Comparison of ENCODE assay signal across 8 mouse cellular contexts in the genomic region with DNA sequence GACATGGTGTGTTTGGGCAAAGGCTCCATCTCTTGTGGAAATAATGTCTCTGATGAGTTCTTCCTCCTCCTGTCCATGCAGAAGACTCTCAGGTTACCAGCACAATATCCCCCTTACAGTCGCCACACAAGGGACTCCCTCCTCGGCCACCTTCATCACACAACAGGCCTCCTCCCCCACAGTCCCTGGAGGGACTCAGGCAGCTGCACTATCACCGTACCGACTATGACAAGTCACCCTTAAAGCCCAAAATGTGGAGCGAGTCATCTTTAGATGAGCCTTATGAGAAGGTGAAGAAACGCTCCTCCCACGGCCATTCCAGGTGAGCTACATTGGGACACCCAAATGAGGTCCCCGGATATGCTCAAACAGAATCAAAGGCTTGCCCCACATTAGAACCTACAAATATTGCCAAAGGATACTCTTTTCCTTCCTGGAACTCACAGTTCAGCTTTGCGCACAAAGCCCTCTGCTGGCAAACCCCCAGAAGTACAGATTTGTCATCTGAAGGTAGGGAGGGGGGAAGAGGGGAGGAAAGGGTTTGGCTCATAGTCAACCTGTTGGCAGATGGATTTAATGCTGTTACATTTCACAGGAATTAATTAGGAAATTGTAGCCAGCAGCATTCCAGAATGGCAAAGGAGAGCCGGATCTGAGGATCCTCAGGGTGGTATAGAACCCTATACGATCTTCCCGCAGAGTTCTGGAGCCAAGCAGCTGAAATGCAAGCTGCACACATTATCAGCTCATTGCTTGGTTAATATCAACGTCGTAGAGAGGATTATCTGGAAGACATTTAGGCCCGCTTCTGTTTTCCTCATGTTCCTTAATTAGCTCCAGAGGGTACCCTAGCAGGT. TPM values are rescaled to one million over a fixed set of nuclear protein-coding genes. Genes with fewer than 3 reads are reported as not detected.
DNase-seq lines count a peak whose midpoint lies in the region; ATAC-seq and TF ChIP-seq lines count a peak whose summit lies in the region.

No protein-coding gene starts in this region.

- peak overlapping the region; percentile 62; the same call in 1 of the 2 replicates for H3K27ac ChIP-seq in forebrain, postnatal 0 days (ENCODE audit: low read depth, low read length)
- H3K27ac ChIP-seq in midbrain, embryonic 14.5 days (replicated peaks; ENCODE audit: low read depth, low read length), result no peak overlapping the region
- H3K27ac ChIP-seq in stomach, postnatal 0 days (replicated peaks), result no peak overlapping the region

- H3K4me1 ChIP-seq in forebrain, postnatal 0 days (ENCODE audit: insufficient read depth), result no peaks in the 10 kb centered on the region
- H3K4me1 ChIP-seq in midbrain, embryonic 14.5 days (ENCODE audit: control insufficient read depth, insufficient read depth, low read length), result no peaks in the 10 kb centered on the region
- H3K4me1 ChIP-seq in stomach, postnatal 0 days (replicated peaks; ENCODE audit: control insufficient read depth, insufficient read depth), result no peaks in the 10 kb centered on the region; the same call in 1 of the 2 replicates

- H3K27me3 ChIP-seq in forebrain, postnatal 0 days (ENCODE audit: insufficient read depth, low read length), result no peaks in the 10 kb centered on the region
- H3K27me3 ChIP-seq in midbrain, embryonic 14.5 days (ENCODE audit: control insufficient read depth, insufficient read depth, low read length), result no peaks in the 10 kb centered on the region
- no peaks in the 10 kb centered on the region for H3K27me3 ChIP-seq in stomach, postnatal 0 days (ENCODE audit: control insufficient read depth, insufficient read depth, low read length)

- TF ChIP-seq EP300 in stomach, postnatal 0 days (optimal IDR thresholded peaks at IDR 0.05), result no peak

- peaks cover 61% of the 10 kb centered on the region for H3K36me3 ChIP-seq in forebrain, postnatal 0 days (ENCODE audit: insufficient read depth)
- peaks cover 67% of the 10 kb centered on the region for H3K36me3 ChIP-seq in midbrain, embryonic 14.5 days (ENCODE audit: control insufficient read depth, insufficient read depth, low read length)
- H3K36me3 ChIP-seq in stomach, postnatal 0 days (ENCODE audit: control insufficient read depth, insufficient read depth, low read length), result peaks cover 21% of the 10 kb centered on the region

- DNase-seq in urinary bladder, postnatal 14 days (ENCODE audit: low spot score), result peak; percentile 73
- no peak for DNase-seq in urinary bladder, adult 2 months (ENCODE audit: low spot score)
- DNase-seq in cerebellum, adult 18-20 months, result peak; percentile 80 to 83
- peak; percentile 91 for DNase-seq in forebrain, postnatal 0 days
- peak; percentile 49 for DNase-seq in induced T-regulatory cell, adult 2 months (ENCODE audit: low read depth)
- peak; percentile 44 to 49 for DNase-seq in left cerebral cortex, postnatal 36 days (ENCODE audit: low spot score in 2 of 2)
- peak; percentile 84 for DNase-seq in midbrain, embryonic 14.5 days
- DNase-seq in stomach, postnatal 0 days (ENCODE audit: low spot score), result peak; percentile 67

- no peak overlapping the region for H3K4me3 ChIP-seq in forebrain, postnatal 0 days (ENCODE audit: low read depth, low read length)
- H3K4me3 ChIP-seq in midbrain, embryonic 14.5 days (replicated peaks; ENCODE audit: low read depth, low read length), result no peak overlapping the region
- no peak overlapping the region for H3K4me3 ChIP-seq in stomach, postnatal 0 days (ENCODE audit: low read depth, low read length)

- peak; percentile 70 for ATAC-seq in forebrain, postnatal 0 days
- 0 out of 2 replicates have a peak, but pooled peaks have one; percentile 51 for ATAC-seq in midbrain, embryonic 14.5 days (ENCODE audit: low FRiP score, low TSS enrichment)
- peak; percentile 60; the same call in 1 of the 2 replicates for ATAC-seq in stomach, postnatal 0 days (ENCODE audit: low FRiP score, low TSS enrichment)

- no peak overlapping the region for H3K4me2 ChIP-seq in forebrain, postnatal 0 days (ENCODE audit: low read depth)
- H3K4me2 ChIP-seq in midbrain, embryonic 14.5 days (ENCODE audit: low read length), result no peak overlapping the region
- H3K4me2 ChIP-seq in stomach, postnatal 0 days (replicated peaks; ENCODE audit: low read depth), result no peak overlapping the region

- TF ChIP-seq CTCF in forebrain, postnatal 0 days (IDR thresholded peaks at IDR 0.05; ENCODE audit: low read depth), result peak; percentile 83
- TF ChIP-seq CTCF in stomach, postnatal 0 days (IDR thresholded peaks at IDR 0.05; ENCODE audit: low read depth), result peak; percentile 91

- no peaks in the 10 kb centered on the region for H3K9me3 ChIP-seq in forebrain, postnatal 0 days (ENCODE audit: low read length)
- H3K9me3 ChIP-seq in midbrain, embryonic 14.5 days (ENCODE audit: control insufficient read depth, low read length), result no peaks in the 10 kb centered on the region
- no peaks in the 10 kb centered on the region for H3K9me3 ChIP-seq in stomach, postnatal 0 days (ENCODE audit: control insufficient read depth, low read length)

- intact Hi-C loops in left cerebral cortex, postnatal 36 days (cut with DNase I), result loop anchor here (1.0 kb wide), 1 partner anchor 102 kb away; no protein-coding TSS in a partner anchor

- no peak overlapping the region for H3K9ac ChIP-seq in forebrain, postnatal 0 days
- no peak overlapping the region for H3K9ac ChIP-seq in midbrain, embryonic 14.5 days (replicated peaks; ENCODE audit: low read length)
- no peak overlapping the region for H3K9ac ChIP-seq in stomach, postnatal 0 days (ENCODE audit: low read length)

- WGBS in forebrain, postnatal 0 days, result 45% methylated on average over 15 of the region's 15 CpGs
- 64% methylated on average over 15 of the region's 15 CpGs for WGBS in midbrain, embryonic 14.5 days
- 41% methylated on average over 15 of the region's 15 CpGs for WGBS in stomach, postnatal 0 days

RNA-seq across cellular contexts. Expression of a gene that starts 50.7 kb away (rescaled TPM):
- polyA plus RNA-seq in urinary bladder, adult 2 months (2012; rRNA removed), result 28.5 and 29.2 TPM in 2 replicates
- total RNA-seq in forebrain, postnatal 0 days (2014; rRNA removed), result 43.0 and 47.2 TPM in 2 replicates
- polyA plus RNA-seq in forebrain, postnatal 0 days (2015; fragmentation: Nextera tagmentation; extraction: Ambion mirVana), result 22.0 and 31.4 TPM in 2 replicates
- 10 to 100 TPM; 42.1 to 58.1 TPM for total RNA-seq in left cerebral cortex, postnatal 36 days (2021)
- polyA plus RNA-seq in midbrain, embryonic 14.5 days (2014; fragmentation: Nextera tagmentation; extraction: Ambion mirVana), result 41.0 and 49.1 TPM in 2 replicates
- 15.5 and 15.6 TPM in 2 replicates for polyA plus RNA-seq in stomach, postnatal 0 days (2015; fragmentation: Nextera tagmentation; extraction: Ambion mirVana)
